Comparison of ENCODE assay signal across 9 mouse cellular contexts in the genomic region with DNA sequence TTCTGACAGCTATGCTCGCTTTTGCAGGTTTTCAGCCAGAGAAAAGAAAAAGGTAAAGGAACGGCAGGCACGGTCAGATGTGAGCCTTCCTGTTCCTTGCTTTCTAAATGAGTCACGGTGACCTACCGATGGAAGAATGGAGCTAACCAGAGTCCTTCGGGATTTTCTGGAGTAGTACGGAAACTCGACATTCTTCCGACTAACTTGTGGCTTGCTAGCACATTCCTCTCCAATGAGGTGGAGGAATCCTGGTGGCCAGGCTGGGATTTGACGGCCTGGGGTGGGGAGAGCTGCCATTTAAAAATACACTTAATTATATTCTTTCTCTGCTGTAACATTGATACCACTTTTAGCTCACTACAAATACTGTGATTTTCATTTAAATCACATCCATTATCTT.
DNase-seq lines count a peak whose midpoint lies in the region; ATAC-seq and TF ChIP-seq lines count a peak whose summit lies in the region.
"Had no signal": no experiment of that assay in that cellular context is flagged by ENCODE, and none has a peak within 500 bp of the region (broad histone marks: within the 10 kb centered on the region; RNA-seq: fewer than 3 reads in every experiment).

No protein-coding gene starts in this region.

- peak; percentile 85 for DNase-seq in Patski (ENCODE audit: low read depth, low spot score)
- peak; percentile 67 to 78 for DNase-seq in lung, adult 18-20 months
- DNase-seq in right cerebral cortex, postnatal 36 days (ENCODE audit: low spot score in 2 of 2), result no peak
- DNase-seq in cerebellum, postnatal 36 days, result no peak
- DNase-seq in thymus, postnatal 25 days, result no peak

- H3K27ac ChIP-seq in embryonic facial prominence, embryonic 12.5 days, result peak overlapping the region; percentile 61; the same call in 1 of the 2 replicates
- peak overlapping the region; percentile 86 to 88 for H3K27ac ChIP-seq in heart, embryonic 14.5 days (replicated peaks in 1 of 2; ENCODE audit: control insufficient read depth in 1 of 2, insufficient read depth in 1 of 2, low read depth in 2 of 2, low read length in 2 of 2)
- H3K27ac ChIP-seq in midbrain, embryonic 13.5 days, result no peak overlapping the region

- POLR2A ChIA-PET in Patski (lab: Charles Lee), result interaction anchor here (0.9 to 1.1 kb wide), 3 partner anchors 25 to 82 kb away, joined by 3 to 4 read pairs (median 3); no protein-coding TSS in a partner anchor

- no peak overlapping the region for H3K4me2 ChIP-seq in embryonic facial prominence, embryonic 12.5 days (replicated peaks)
- peak overlapping the region; percentile 58 for H3K4me2 ChIP-seq in heart, embryonic 14.5 days (ENCODE audit: low read length)
- H3K4me2 ChIP-seq in midbrain, embryonic 13.5 days (replicated peaks), result no peak overlapping the region
- H3K4me2 ChIP-seq: liver, embryonic 11.5 days had no signal

- in situ Hi-C loops in Patski (cut with MboI; ENCODE audit: low pct_unique_long_range_greater_than_20kb), result loop anchor here (5.0 kb wide), 1 partner anchor 79 kb away; no protein-coding TSS in a partner anchor

- peaks cover 37% of the 10 kb centered on the region for H3K4me1 ChIP-seq in embryonic facial prominence, embryonic 12.5 days
- peaks cover 26 to 48% of the 10 kb centered on the region in 2 experiments for H3K4me1 ChIP-seq in heart, embryonic 14.5 days (ENCODE audit: control insufficient read depth in 2 of 2, insufficient read depth in 2 of 2, low read length in 2 of 2)
- peaks cover 2% of the 10 kb centered on the region; the same call in 1 of the 2 replicates for H3K4me1 ChIP-seq in midbrain, embryonic 13.5 days (replicated peaks)

- CTCF ChIA-PET in Patski (lab: Charles Lee), result interaction anchor here (1.0 to 2.2 kb wide), 6 partner anchors 22 to 120 kb away, joined by 3 to 12 read pairs (median 5); partner anchors contain the start of gene Samd4

- no peaks in the 10 kb centered on the region for H3K36me3 ChIP-seq in embryonic facial prominence, embryonic 12.5 days
- H3K36me3 ChIP-seq in heart, embryonic 14.5 days (ENCODE audit: control insufficient read depth, insufficient read depth, low read length), result no peaks in the 10 kb centered on the region
- H3K36me3 ChIP-seq in midbrain, embryonic 13.5 days, result no peaks in the 10 kb centered on the region

- H3K9ac ChIP-seq in embryonic facial prominence, embryonic 12.5 days, result no peak overlapping the region
- H3K9ac ChIP-seq in heart, embryonic 14.5 days (ENCODE audit: low read length), result peak overlapping the region; percentile 67
- no peak overlapping the region for H3K9ac ChIP-seq in midbrain, embryonic 13.5 days (replicated peaks)

- no peaks in the 10 kb centered on the region for H3K27me3 ChIP-seq in Patski
- H3K27me3 ChIP-seq in embryonic facial prominence, embryonic 12.5 days, result no peaks in the 10 kb centered on the region
- no peaks in the 10 kb centered on the region for H3K27me3 ChIP-seq in heart, embryonic 14.5 days (ENCODE audit: control insufficient read depth, insufficient read depth, low read length)
- no peaks in the 10 kb centered on the region for H3K27me3 ChIP-seq in midbrain, embryonic 13.5 days

- peak; percentile 41 for TF ChIP-seq CTCF in Patski (IDR thresholded peaks at IDR 0.05)

- H3K9me3 ChIP-seq in embryonic facial prominence, embryonic 12.5 days, result no peaks in the 10 kb centered on the region
- H3K9me3 ChIP-seq in heart, embryonic 14.5 days (ENCODE audit: control insufficient read depth, low read length), result no peaks in the 10 kb centered on the region
- no peaks in the 10 kb centered on the region for H3K9me3 ChIP-seq in midbrain, embryonic 13.5 days

- 34% methylated on average over 10 of the region's 10 CpGs for WGBS in embryonic facial prominence, embryonic 12.5 days
- 7% methylated on average over 10 of the region's 10 CpGs for WGBS in heart, embryonic 14.5 days
- WGBS in midbrain, embryonic 13.5 days, result 87% methylated on average over 10 of the region's 10 CpGs

- ATAC-seq in Patski, result peak; percentile 96
- no peak for ATAC-seq in embryonic facial prominence, embryonic 12.5 days (ENCODE audit: insufficient number of reproducible peaks, insufficient read depth, low FRiP score, low TSS enrichment)
- peak; percentile 54; the same call in 1 of the 2 replicates for ATAC-seq in heart, embryonic 14.5 days (ENCODE audit: insufficient number of reproducible peaks, insufficient read depth, low FRiP score, low read depth)
- no peak for ATAC-seq in midbrain, embryonic 13.5 days

- H3K4me3 ChIP-seq in embryonic facial prominence, embryonic 12.5 days, result no peak overlapping the region
- H3K4me3 ChIP-seq in heart, embryonic 14.5 days (ENCODE audit: control insufficient read depth in 1 of 2, insufficient read depth in 1 of 2, low read depth in 1 of 2, low read length in 2 of 2), result peak overlapping the region; percentile 7 to 13; a peak in 2 of 4 replicates
- H3K4me3 ChIP-seq in midbrain, embryonic 13.5 days (replicated peaks), result no peak overlapping the region

Comparison
In these comparisons a context has a peak if more than half of its experiments do, and no peak if none do; other contexts are left out.
1. ATAC-seq: peak in Patski (single experiment) and heart, embryonic 14.5 days (single experiment); none in embryonic facial prominence, embryonic 12.5 days (single experiment) and midbrain, embryonic 13.5 days (single experiment).
2. DNase-seq: peak in Patski (single experiment) and lung, adult 18-20 months (2 of 2); none in right cerebral cortex, postnatal 36 days (0 of 2), cerebellum, postnatal 36 days (0 of 2) and thymus, postnatal 25 days (single experiment).
3. H3K4me3 ChIP-seq: peak in heart, embryonic 14.5 days (2 of 2); none in embryonic facial prominence, embryonic 12.5 days (single experiment) and midbrain, embryonic 13.5 days (single experiment).